Mouse (Mus musculus): ENCODE results near the gene Syk. TPM values are rescaled to one million over a fixed set of nuclear protein-coding genes. Genes with fewer than 3 reads are reported as not detected.

The Syk gene
- polyA plus RNA-seq, 1 experiment from 2014 or later, result 6.8 TPM

DNA sequence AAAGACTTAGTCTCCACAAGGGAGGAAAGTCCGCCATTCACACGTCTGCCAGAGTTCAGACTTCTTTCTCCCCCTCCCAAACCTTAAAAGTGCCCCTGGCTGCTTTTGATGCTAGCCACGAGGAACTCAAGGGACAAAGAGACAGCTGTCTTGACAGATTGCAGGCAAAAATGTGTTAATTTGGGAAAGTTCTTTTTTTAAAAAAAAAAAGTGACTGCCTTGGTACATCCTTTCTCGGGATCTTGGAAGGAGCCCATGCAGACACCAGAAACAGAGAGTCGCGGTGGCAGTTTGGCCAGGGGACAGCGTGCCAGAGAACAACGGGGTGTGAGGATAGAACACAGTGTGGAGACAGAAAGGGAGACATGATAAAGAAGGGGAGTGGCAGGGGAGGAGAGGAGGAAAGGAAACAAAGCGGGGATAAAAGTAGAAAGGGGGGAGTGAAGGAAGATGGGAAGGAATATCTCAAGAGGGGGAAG lies 71.9 kb downstream of the Syk start:
- no peaks in the 10 kb centered on the region for H3K9me3 ChIP-seq (ENCODE audit: low read length)
- no peaks in the 10 kb centered on the region for H3K4me1 ChIP-seq (ENCODE audit: insufficient read depth)
- H3K4me2 ChIP-seq (ENCODE audit: low read depth, low read length), result no peak overlapping the region
- WGBS (ENCODE audit: insufficient replicate concordance), result 42% methylated on average over 9 of the region's 9 CpGs
- H3K27me3 ChIP-seq (ENCODE audit: insufficient read depth, low read length), result no peaks in the 10 kb centered on the region; the same call in 1 of the 2 replicates
- no peak overlapping the region for H3K4me3 ChIP-seq (ENCODE audit: low read depth, low read length)
- DNase-seq (no peak), ATAC-seq (no peak)
- no peak for TF ChIP-seq EP300 (IDR thresholded peaks at IDR 0.05; ENCODE audit: low read depth)
- H3K27ac ChIP-seq (ENCODE audit: low read depth), result no peak overlapping the region
- no peaks in the 10 kb centered on the region for H3K36me3 ChIP-seq (replicated peaks; ENCODE audit: insufficient read depth, low read length)
- no peak overlapping the region for H3K9ac ChIP-seq (replicated peaks)

DNA sequence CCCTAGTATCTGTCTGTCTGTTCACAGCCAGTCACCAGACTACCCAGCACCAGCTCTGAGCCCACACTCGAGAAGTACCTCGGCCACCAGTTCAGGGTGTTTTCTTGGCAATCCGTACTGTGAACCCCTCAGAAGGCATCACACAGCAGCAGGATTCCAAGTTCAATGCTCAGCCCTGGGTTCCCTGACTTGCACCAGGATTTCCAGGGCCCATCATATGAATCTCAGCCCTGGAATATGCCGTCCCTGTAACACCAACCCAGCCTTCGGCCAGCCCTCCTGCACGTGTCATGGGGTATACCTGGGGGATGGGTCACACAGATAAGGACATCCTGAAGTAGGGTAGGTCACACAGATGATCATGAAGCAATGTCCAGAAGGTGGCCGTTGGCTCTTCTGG lies 75.0 kb downstream of the Syk start:
- WGBS (ENCODE audit: insufficient replicate concordance), result 74% methylated on average over 7 of the region's 7 CpGs
- Histone ChIP-seq H3K27me3 (ENCODE audit: insufficient read depth, low read length) (no peaks in the 10 kb centered on the region; the same call in 1 of the 2 replicates), H3K4me1 (ENCODE audit: insufficient read depth) (no peaks in the 10 kb centered on the region), H3K36me3 (replicated peaks; ENCODE audit: insufficient read depth, low read length) (no peaks in the 10 kb centered on the region), H3K27ac (ENCODE audit: low read depth) (no peak overlapping the region), H3K9me3 (ENCODE audit: low read length) (no peaks in the 10 kb centered on the region), H3K4me2 (ENCODE audit: low read depth, low read length) (no peak overlapping the region), H3K4me3 (ENCODE audit: low read depth, low read length) (no peak overlapping the region), H3K9ac (replicated peaks) (no peak overlapping the region)
- TF ChIP-seq EP300 (IDR thresholded peaks at IDR 0.05; ENCODE audit: low read depth) (no peak), CTCF (IDR thresholded peaks at IDR 0.05; ENCODE audit: low read depth) (no peak)
- DNase-seq (no peak), ATAC-seq (no peak)

DNA sequence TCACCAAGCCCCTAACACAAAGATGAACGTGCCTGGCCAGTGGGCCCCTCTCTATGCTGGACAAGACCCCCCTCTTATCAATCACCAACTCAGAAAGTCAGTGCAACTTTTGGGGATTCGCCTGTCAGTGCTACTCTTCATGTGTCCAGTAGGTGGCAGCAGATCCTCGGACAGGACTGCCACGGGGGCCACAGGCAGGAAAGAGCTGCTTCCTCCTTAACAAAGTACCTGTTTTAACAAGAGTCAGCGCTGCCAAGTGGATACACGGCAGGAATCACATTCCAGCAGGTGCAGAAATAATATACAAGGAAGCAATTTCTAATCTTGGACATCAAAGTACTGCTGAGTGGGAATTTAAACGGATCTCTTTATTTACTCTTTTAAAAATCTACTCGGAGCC lies 75.5 kb downstream of the Syk start:
- no peaks in the 10 kb centered on the region; the same call in 1 of the 2 replicates for H3K27me3 ChIP-seq (ENCODE audit: insufficient read depth, low read length)

DNA sequence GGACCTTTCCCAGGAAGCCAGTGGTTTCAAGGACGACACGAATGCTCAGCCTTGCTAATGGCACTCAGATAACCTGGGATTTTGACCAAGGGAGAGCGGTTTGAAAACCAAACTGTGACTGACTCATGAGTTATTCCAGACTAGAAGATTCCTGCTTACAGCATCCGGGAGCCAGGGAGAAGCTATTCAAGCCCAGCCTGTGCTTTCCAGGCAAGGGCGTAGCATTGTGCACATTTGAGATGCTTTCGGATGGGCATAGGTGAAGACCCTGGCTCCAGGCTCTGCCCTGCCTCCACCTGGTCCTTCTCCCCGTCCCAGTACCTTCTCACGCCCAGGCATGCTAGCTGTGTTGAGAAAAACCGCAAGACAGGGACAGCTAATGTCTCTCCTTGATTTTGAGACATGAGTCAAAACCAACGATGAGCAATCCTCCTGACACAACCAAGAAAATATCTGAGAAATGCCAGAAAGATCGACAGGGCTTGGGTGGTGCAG lies 76.2 kb downstream of the Syk start:
- no peaks in the 10 kb centered on the region for H3K4me1 ChIP-seq (ENCODE audit: insufficient read depth)
- H3K36me3 ChIP-seq (replicated peaks; ENCODE audit: insufficient read depth, low read length), result no peaks in the 10 kb centered on the region
- no peak for DNase-seq
- WGBS (ENCODE audit: insufficient replicate concordance), result 76% methylated on average over 11 of the region's 11 CpGs
- H3K9ac ChIP-seq (replicated peaks), result no peak overlapping the region
- TF ChIP-seq CTCF (IDR thresholded peaks at IDR 0.05; ENCODE audit: low read depth) (no peak), EP300 (IDR thresholded peaks at IDR 0.05; ENCODE audit: low read depth) (no peak)
- H3K4me2 ChIP-seq (ENCODE audit: low read depth, low read length), result no peak overlapping the region
- H3K9me3 ChIP-seq (ENCODE audit: low read length), result no peaks in the 10 kb centered on the region
- H3K27ac ChIP-seq (ENCODE audit: low read depth), result no peak overlapping the region
- no peaks in the 10 kb centered on the region; the same call in 1 of the 2 replicates for H3K27me3 ChIP-seq (ENCODE audit: insufficient read depth, low read length)
- no peak overlapping the region for H3K4me3 ChIP-seq (ENCODE audit: low read depth, low read length)
- ATAC-seq, result no peak

More for the DNA sequence above, 75.5 kb downstream of the Syk start:
- H3K4me1 ChIP-seq (ENCODE audit: insufficient read depth), result no peaks in the 10 kb centered on the region
- ATAC-seq (no peak), DNase-seq (peak; percentile 69)
- whole genome bisulfite sequencing (ENCODE audit: insufficient replicate concordance), result 7% methylated on average over 8 of the region's 8 CpGs
- no peak overlapping the region for H3K9ac ChIP-seq (replicated peaks)
- H3K4me3 ChIP-seq (ENCODE audit: low read depth, low read length), result no peak overlapping the region
- H3K36me3 ChIP-seq (replicated peaks; ENCODE audit: insufficient read depth, low read length), result no peaks in the 10 kb centered on the region
- H3K27ac ChIP-seq (ENCODE audit: low read depth), result no peak overlapping the region
- TF ChIP-seq EP300 (IDR thresholded peaks at IDR 0.05; ENCODE audit: low read depth) (no peak), CTCF (IDR thresholded peaks at IDR 0.05; ENCODE audit: low read depth) (peak; percentile 95)
- H3K4me2 ChIP-seq (ENCODE audit: low read depth, low read length), result no peak overlapping the region
- H3K9me3 ChIP-seq (ENCODE audit: low read length), result no peaks in the 10 kb centered on the region

DNA sequence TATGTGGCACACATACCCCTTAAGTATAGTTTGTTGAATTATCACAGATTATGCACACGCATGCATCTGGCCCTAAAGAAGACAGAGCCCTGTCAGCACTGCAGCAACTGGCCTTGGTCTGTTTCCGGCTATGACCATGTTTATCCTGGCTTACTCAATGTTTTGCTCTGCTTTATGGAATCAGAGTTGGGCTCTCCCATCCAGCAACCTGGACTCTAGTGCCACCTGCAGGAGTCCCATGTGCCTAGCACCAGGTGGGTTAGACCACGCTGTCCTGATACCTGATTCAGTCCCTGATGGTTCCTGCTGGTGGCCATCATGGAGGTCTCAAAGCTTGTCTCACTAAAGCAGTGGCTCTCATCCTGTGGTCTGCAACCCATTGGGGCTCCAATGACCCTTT lies 86.9 kb downstream of the Syk start:
- no peak overlapping the region for H3K27ac ChIP-seq (ENCODE audit: low read depth)
- 55% methylated on average over 3 of the region's 3 CpGs for WGBS (ENCODE audit: insufficient replicate concordance)
- no peak for TF ChIP-seq EP300 (IDR thresholded peaks at IDR 0.05; ENCODE audit: low read depth)
- peak; percentile 62 for TF ChIP-seq CTCF (IDR thresholded peaks at IDR 0.05; ENCODE audit: low read depth)
- no peak overlapping the region for H3K4me2 ChIP-seq (ENCODE audit: low read depth, low read length)
- no peak overlapping the region for H3K9ac ChIP-seq (replicated peaks)
- H3K9me3 ChIP-seq (ENCODE audit: low read length), result no peaks in the 10 kb centered on the region
- no peak overlapping the region for H3K4me3 ChIP-seq (ENCODE audit: low read depth, low read length)
- no peaks in the 10 kb centered on the region for H3K27me3 ChIP-seq (ENCODE audit: insufficient read depth, low read length)
- H3K36me3 ChIP-seq (replicated peaks; ENCODE audit: insufficient read depth, low read length), result no peaks in the 10 kb centered on the region
- DNase-seq (peak; percentile 33), ATAC-seq (peak; percentile 45; the same call in 1 of the 2 replicates)
- no peaks in the 10 kb centered on the region for H3K4me1 ChIP-seq (ENCODE audit: insufficient read depth)

DNA sequence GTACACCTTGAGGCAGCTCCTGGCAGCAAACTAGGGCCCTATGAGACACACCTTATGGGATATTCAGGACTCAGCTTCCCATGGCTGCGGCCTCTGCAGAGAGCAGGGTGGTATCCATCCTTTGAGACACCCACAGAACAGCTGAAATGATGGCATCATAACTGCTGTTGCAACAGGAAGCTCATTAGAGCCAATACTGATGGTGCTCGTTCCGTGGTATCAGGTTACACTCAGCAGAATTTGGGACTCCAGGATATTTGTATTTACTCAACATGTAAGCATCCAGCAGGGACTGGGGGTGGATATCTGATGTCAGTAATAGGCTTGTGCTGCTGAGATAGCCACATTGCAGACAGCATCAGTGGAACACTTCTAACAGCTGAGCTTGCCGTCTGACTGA lies 90.3 kb downstream of the Syk start:
- Histone ChIP-seq H3K4me1 (ENCODE audit: insufficient read depth) (no peaks in the 10 kb centered on the region), H3K36me3 (replicated peaks; ENCODE audit: insufficient read depth, low read length) (no peaks in the 10 kb centered on the region), H3K9ac (replicated peaks) (no peak overlapping the region), H3K4me2 (ENCODE audit: low read depth, low read length) (no peak overlapping the region), H3K9me3 (ENCODE audit: low read length) (no peaks in the 10 kb centered on the region), H3K4me3 (ENCODE audit: low read depth, low read length) (no peak overlapping the region), H3K27me3 (ENCODE audit: insufficient read depth, low read length) (no peaks in the 10 kb centered on the region), H3K27ac (ENCODE audit: low read depth) (no peak overlapping the region)
- 50% methylated on average over 4 of the region's 4 CpGs for WGBS (ENCODE audit: insufficient replicate concordance)
- TF ChIP-seq EP300 (IDR thresholded peaks at IDR 0.05; ENCODE audit: low read depth) (no peak), CTCF (IDR thresholded peaks at IDR 0.05; ENCODE audit: low read depth) (no peak)
- no peak for DNase-seq
- no peak for ATAC-seq

DNA sequence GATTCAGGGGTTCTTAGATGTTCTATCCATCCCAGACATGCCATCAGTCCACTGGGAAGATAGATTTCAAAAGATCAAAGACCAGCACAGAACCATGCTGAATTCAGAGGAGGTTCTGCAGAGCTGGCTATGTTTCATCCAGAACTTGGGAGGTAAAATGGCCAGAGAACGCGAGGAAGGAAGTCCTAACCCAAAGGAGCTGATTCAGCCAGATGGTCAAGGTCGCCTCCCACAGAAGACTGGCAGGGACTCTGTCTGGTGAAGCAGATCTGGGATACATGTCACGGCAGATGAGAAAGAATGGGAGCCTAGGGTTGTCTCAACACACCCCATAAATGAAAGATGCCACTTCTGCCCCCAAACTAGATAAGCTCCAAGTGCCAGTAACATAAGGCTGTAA lies 90.9 kb downstream of the Syk start:
- no peak for ATAC-seq
- Histone ChIP-seq H3K4me1 (ENCODE audit: insufficient read depth) (no peaks in the 10 kb centered on the region), H3K36me3 (replicated peaks; ENCODE audit: insufficient read depth, low read length) (no peaks in the 10 kb centered on the region), H3K9ac (replicated peaks) (no peak overlapping the region), H3K27me3 (ENCODE audit: insufficient read depth, low read length) (no peaks in the 10 kb centered on the region), H3K4me3 (ENCODE audit: low read depth, low read length) (no peak overlapping the region), H3K27ac (ENCODE audit: low read depth) (no peak overlapping the region), H3K9me3 (ENCODE audit: low read length) (no peaks in the 10 kb centered on the region), H3K4me2 (ENCODE audit: low read depth, low read length) (no peak overlapping the region)
- WGBS (ENCODE audit: insufficient replicate concordance), result 42% methylated on average over 4 of the region's 4 CpGs
- TF ChIP-seq CTCF (IDR thresholded peaks at IDR 0.05; ENCODE audit: low read depth) (no peak), EP300 (IDR thresholded peaks at IDR 0.05; ENCODE audit: low read depth) (no peak)
- no peak for DNase-seq
